Mouse (Mus musculus) CH12.LX (cell line): Measurements from ENCODE around the gene Zfp787.

ENCODE experiments used
- CHD1 ChIP-seq: IDR thresholded peaks from 2 replicates; pipeline ENCODE4 v1.6.1; 2012; ENCODE audit warnings: low read depth, low read length, improper control_type of control experiment, inconsistent platforms
- CTCF ChIP-seq, 2 experiments: IDR thresholded peaks in 1 of 2; conservative IDR thresholded peaks in 1 of 2; 2 replicates each; pipeline ENCODE4 v1.5.1; 2011 to 2012; ENCODE audit warnings: low read depth in 2 of 2, low read length in 2 of 2, improper control_type of control experiment in 1 of 2, inconsistent platforms in 1 of 2, mild to moderate bottlenecking in 1 of 2, moderate library complexity in 1 of 2
- EP300 ChIP-seq: IDR thresholded peaks from 2 replicates; pipeline ENCODE4 v1.6.1; 2011; ENCODE audit warnings: low read length, improper control_type of control experiment
- ETS1 ChIP-seq: conservative IDR thresholded peaks from 2 replicates; pipeline ENCODE4 v1.6.1; 2012; ENCODE audit warnings: low read depth, mild to moderate bottlenecking, inconsistent platforms, low read length, improper control_type of control experiment, moderate library complexity
- MYC ChIP-seq: IDR thresholded peaks from 2 replicates; pipeline ENCODE4 v1.6.1; 2011; ENCODE audit warnings: low read depth, mild to moderate bottlenecking, improper control_type of control experiment, low read length
- NELFE ChIP-seq: IDR thresholded peaks from 2 replicates; pipeline ENCODE4 v1.6.1; 2011; ENCODE audit warnings: low read depth, low read length, improper control_type of control experiment
- NRF1 ChIP-seq: IDR thresholded peaks from 2 replicates; pipeline ENCODE4 v1.6.1; 2014; ENCODE audit warnings: low read depth, mild to moderate bottlenecking, inconsistent platforms, low read length, improper control_type of control experiment, moderate library complexity
- POLR2A ChIP-seq: IDR thresholded peaks from 2 replicates; pipeline ENCODE4 v1.6.1; 2011; ENCODE audit warnings: low read depth, mild to moderate bottlenecking, improper control_type of control experiment, low read length
- UBTF ChIP-seq: IDR thresholded peaks from 2 replicates; pipeline ENCODE4 v1.6.1; 2012; ENCODE audit warnings: low read depth, mild to moderate bottlenecking, inconsistent platforms, low read length, improper control_type of control experiment, moderate library complexity
- USF1 ChIP-seq: IDR thresholded peaks from 2 replicates; pipeline ENCODE4 v1.6.1; 2014; ENCODE audit warnings: low read depth, mild to moderate bottlenecking, inconsistent platforms, low read length, improper control_type of control experiment
- ZNF384 ChIP-seq: IDR thresholded peaks from 2 replicates; pipeline ENCODE4 v1.6.1; 2012; ENCODE audit warnings: low read depth, low read length, improper control_type of control experiment, inconsistent platforms

- TF ChIP-seq EP300 (no peak), POLR2A (no peak), CTCF (conservative IDR thresholded peaks at IDR 0.05 in 1 of 2, IDR thresholded peaks at IDR 0.05 in 1 of 2; ENCODE audit: low read depth in 2 of 2, low read length in 2 of 2) (no peak), ZNF384 (no peak), NRF1 (no peak), CHD1 (no peak), UBTF (no peak), ETS1 (no peak), NELFE (no peak), MYC (no peak), USF1 (no peak)
These were observed 27.1 kb upstream of the Zfp787 start for GRCm38 (mm10) chr7:6182882-6183281.
